Mouse (Mus musculus) T-cell, adult 2 months (primary cell): Measurements from ENCODE around the gene Noct.
"Not testable (repeated sequence)": the region's sequence is repeated elsewhere in the genome, so short reads cannot be mapped to it uniquely, and the experiment has no call there.

Source experiments
- DNase-seq: peaks from one replicate; pipeline ENCODE4 v3.0.0; 2022; ENCODE audit warnings: low spot score

Noct gene

GRCm38 (mm10) chr3:51224363-51225225 lies at the start of gene Noct:
Gene Noct (plus strand): TSS chr3:51224447.
- peak; percentile 81 for DNase-seq

DNA sequence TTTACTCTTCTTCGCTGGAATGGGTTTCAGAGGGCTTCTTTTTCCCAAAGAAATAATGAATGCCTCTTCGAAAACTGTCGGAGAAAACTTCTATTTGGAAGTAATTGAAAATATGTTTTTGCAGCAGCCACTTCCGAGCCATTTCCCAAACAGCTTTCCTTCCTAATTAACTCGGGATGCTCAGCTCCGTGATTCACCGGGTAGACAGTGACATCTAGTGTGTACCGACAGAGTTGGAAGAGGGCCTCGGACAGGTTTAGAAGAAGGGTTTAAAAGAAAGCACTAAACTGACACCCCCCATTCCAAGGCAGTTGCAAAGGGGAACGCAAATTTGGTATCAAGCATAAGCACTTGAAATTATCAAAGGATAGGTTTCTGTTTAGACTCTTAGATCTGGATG lies 46.1 kb upstream of the Noct start:
- no peak for DNase-seq

DNA sequence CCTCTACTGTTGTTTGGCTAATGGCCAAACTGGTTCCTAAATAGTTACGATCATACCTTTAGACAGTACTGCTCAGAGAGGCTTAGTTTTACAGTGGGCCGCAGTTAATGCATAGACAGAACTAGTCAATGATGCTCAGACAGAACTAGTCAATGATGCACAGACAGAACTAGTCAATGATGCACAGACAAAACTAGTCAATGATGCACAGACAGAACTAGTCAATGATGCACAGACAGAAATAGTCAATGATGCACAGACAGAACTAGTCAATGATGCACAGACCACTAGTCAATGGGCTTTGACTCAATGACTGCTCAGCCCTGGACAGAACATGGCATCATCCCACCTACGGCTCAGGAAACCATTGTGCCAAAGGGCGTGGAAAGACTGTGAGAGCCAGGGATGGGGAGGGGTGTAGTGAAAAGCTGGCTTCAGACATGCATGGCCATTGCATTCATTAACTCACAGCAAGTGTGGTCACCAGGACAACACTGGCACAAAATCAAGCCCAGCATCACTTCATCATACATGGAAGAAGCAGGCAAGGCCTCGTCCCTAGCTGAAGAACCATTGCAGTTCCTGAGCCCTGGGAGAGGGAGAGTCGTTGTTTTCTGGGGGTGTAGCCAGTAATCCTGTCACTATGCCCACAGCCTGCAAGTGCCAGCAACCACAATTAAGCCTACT lies 44.6 kb upstream of the Noct start:
- no peak for DNase-seq

DNA sequence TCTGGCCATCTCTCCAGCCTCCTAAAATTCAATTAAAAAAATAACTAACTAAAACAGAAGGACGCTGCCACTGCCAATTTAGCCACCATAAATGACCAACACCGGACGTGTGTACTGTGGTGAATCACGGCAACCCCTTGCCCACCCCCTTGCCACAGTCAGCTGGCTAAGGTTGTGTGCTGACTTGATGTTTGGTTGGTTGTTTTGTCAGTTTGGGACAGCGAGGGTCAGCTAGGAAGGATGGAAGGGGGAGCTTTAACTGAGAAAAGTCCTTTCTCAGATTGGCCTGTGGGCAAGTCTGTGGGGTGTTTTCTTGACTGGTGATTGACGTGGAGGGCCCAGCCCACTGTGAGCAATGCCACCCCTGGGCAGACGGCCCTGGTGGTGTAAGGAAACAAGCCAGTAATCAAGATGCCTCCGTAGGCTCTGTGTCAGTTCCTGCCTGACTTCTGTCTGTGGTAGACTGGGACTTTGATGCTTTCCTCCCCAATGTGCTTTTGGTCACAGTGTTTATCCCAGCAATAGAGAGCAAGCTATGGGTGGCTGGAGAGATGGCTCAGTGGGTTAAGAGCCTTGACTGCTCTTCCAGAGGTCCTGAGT lies 43.8 kb upstream of the Noct start:
- DNase-seq = no peak

DNA sequence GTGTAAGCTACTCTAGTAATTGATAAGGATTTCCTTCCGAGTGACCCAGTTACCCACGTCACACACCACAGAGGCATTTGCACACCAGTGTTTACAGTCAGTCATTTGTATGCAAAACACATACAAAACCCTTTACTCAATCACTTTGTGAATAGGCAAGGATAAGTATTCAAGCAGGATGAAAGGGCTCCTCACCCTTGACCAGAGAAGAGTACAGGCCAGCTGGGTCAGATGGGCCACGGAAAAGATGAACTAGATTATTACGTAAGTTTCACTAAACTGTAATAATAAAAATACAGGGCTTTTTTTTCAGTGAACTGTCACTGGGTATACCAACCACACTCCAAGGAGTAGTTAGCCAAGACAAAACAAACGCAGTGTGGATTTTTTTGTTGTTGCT lies 41.8 kb upstream of the Noct start:
- no peak for DNase-seq

GRCm38 (mm10) chr3:51183508-51183907 lies 40.7 kb upstream of the Noct start:
- not testable (repeated sequence) for DNase-seq

GRCm38 (mm10) chr3:51183967-51184366 lies 40.3 kb upstream of the Noct start:
- DNase-seq = not testable (repeated sequence)

DNA sequence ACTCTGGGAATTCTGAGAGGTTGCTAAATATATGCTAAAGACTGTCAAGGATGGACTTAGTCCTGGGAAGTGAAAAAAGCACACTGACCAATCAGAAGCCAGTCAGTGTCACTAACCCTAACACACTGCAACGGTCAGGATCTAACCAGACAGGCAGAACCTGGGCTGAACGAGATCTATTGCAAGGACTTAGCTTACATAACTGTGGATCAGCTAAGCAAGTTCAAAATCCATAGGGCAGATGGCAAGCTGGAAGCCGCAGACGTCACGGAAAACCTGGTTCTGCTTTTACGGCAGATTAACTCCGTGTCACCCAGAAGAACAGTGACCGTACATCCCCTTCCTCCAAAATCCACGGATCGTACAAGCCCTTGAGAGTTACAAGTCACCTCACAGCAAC lies 39.5 kb upstream of the Noct start:
- DNase-seq = no peak

DNA sequence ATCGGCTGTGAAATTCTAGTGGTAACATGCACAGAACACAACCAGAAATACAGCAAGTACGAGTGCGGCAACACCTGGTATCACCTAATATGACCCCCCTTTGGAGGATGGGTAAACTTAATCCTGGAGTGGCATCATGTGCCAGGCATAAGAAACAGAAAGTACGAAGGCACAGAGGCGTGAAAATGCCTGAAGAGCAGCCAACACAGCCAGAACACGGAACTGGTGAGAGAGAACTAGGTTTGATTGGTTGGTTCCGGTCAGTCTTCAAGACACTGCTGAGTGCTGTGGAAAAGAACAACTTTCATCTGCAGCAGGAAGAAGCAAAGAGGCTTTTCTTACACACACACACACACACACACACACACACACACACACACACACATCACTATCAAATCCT lies 38.8 kb upstream of the Noct start:
- DNase-seq = no peak

DNA sequence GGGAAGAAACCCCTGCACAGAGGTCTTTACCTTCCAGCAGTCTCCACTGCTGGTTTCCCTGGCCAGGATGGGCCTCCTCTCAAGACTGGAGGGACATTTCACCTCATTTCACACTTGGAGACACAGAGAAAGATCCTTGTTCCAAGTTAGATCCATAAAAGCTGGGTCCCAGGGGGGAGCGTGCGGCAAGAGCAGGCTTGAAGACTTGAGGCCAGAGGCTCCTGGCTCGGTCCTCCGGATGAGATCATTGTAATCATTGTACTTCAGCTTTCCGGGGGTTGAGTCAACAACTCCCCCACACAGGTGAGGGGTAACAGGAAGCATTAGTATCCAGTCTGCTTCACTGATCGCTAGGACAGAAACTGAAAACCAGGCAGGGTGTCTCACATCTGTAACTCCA lies 30.2 kb upstream of the Noct start:
- no peak for DNase-seq

GRCm38 (mm10) chr3:51195321-51195720 lies 28.9 kb upstream of the Noct start:
- DNase-seq = peak; percentile 3

- no peak for DNase-seq
These were observed 28.5 kb upstream of the Noct start for GRCm38 (mm10) chr3:51195736-51196135.

DNA sequence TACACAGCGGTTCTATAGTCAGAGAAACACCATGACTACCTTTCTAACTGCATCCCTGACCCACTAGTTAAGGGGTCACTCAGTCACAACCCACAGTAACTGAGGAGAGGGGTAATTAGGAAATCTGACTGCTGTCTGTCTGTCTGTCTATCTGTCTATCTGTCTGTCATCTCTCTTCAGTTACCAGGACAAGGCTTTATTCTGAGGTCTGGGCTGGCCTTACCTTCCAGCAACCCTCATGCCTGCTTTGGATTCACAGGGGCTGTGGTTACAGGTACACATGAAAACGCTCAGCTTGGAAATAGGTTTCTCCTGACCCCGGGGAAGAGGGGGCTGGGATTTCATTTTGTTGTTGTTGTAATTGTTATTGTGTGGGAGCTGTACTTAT lies 27.5 kb upstream of the Noct start:
- DNase-seq = no peak

DNA sequence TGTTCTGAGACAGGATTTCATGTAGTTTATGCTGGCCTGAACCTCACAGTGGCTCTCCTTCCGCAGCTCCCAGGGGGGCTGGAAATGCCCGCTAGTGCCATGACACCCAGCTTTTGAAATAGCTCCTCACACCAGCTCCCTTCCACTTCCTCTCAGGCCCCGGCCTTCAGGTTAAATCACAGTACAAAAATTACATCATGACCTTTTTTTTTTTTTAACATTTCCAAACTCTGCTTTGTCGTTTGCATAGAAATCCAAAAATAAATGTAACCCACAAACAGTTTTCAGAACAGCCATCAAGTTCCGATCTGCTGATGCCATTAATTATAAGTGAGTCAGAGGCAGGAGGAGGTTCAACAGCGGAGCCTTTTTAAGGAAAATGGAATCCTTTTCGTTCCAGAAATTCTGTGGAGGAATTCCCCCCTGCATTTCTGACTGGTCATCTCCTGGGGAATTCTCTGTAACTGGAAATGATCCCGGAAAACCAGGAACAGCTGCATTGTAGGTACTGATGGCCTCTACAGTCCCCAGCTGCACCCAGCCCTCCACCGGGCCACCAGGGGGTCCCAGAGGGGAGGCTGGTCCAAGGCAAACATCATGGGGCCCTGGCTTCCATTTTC lies 27.0 kb upstream of the Noct start:
- no peak for DNase-seq

DNA sequence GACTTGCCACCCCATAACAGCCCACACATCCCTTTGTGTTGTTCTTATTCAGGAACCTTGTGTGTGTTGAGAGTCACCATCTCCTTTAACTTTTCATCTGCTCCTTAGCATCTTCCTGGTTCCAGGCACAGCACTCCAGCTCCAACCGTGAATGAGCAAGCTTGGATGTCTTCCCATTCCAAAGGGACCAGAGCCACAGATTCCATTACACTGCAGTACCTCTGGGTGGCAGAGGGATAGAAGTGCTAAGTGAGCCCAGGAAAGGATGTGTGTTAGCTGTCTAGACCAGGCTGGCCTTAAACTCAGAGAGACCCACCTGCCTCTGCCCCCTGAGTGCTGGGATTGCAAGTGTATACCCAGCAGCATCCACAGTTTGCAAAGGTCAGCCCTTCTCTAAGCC lies 26.0 kb upstream of the Noct start:
- DNase-seq = no peak

DNA sequence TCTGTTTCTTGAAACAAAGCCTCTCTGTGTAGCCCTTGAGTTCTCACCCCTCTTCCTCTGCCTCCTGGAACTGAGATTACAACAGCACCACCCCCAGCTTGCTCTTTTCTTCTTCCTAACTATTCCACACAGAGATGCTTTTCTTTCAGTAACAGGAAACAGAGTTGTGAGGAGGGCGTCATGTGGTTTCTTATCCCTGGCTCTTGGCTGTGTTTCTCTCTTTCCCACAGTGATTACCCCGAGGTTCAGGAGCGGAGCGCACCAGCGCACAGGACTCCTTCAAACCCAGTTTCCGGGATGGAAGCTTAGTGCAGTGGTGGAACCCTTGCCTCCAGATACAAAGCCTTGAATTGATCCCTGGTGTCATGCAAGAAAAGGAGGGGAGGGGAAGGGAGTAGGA lies 25.1 kb upstream of the Noct start:
- no peak for DNase-seq

DNA sequence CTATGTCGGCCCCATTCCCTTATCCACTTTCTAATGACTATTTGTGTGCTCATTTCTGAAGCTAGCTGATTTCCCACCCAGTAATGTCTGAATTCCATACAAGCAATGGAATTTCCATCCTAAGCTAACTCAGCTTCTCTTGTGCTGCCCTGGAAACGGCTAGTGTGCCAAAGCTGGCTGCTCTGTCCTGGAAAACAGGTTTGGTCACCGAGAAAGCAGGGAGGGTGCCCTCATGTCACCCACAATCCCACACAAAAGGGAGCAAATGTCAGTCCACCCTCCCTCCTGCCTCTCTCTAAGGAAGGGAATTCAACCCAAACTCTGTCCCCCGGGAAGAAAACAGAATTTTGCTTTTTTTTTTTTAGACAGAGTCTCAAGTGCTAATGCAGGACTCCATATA lies 23.9 kb upstream of the Noct start:
- no peak for DNase-seq

GRCm38 (mm10) chr3:51200894-51201293 lies 23.4 kb upstream of the Noct start:
- DNase-seq = no peak

DNA sequence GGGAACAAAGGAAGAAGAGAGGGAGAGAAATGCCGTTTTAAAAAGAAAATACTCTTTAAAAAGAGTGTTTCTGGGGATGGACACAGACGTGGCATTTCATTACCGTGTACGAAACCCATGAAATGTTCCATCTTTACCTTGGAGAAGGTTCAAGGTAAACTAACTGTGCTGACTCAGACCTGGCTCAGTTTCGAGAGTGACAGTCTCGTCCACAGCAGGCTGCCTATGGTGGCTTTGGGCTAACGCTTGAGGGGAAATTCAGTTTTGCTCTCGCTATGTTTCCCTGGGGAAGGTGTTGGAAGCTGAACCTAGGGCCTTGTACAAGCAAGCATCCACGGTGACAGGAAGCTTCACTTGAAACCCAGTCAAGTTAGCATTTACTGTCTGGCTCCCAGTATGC lies 22.3 kb upstream of the Noct start:
- no peak for DNase-seq

- no peak for DNase-seq
These were observed 21.7 kb upstream of the Noct start for GRCm38 (mm10) chr3:51202491-51202987.

DNA sequence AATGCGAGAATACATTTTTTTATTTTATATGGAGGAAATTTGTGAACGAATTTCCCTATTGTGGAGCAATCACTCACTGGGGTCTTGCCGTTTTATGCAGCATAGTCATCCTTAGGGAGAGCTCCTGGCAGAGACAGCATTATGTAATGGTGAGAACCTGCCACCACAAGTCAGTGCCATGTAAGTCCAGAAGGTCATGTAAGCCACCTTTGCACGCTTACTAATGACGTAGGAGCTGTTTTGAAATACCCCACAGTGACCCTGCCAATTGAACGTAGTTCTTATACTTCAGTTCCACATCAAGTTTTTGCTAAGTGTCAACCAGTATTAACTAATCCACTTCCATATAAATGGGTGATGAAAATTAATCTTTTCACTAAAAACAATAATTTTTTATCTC lies 20.3 kb upstream of the Noct start:
- DNase-seq = no peak

DNA sequence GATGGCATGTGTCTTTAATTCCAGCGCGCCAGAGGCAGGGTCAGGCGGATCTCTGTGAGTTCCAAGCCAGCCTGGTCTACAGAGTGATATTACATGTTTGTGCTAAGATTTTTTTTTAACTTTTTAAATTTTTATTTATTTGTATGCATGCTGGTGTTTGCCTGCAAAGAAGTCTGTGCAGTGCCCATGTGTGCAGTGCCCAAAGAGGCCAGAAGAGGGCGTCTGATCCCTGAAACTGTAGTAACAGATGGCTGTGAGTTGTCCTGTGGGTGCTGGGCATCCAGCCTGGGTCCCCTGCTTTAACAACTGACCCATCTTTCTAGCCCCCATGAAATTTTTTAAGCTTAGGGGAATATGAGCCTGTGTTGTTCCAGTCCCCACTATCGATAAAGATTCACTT lies 19.8 kb upstream of the Noct start:
- no peak for DNase-seq

GRCm38 (mm10) chr3:51204897-51205296 lies 19.4 kb upstream of the Noct start:
- DNase-seq = no peak
